Mouse (Mus musculus): Measurements from ENCODE around the gene Slc1a5. TPM values are rescaled to one million over a fixed set of nuclear protein-coding genes. Genes with fewer than 3 reads are reported as not detected.

Gene Slc1a5
- total and polyA plus RNA-seq, 3 experiments: 115 to 245 (median 174) TPM

GRCm38 (mm10) chr7:16745373-16745772, 35.8 kb upstream of the Slc1a5 start:
- Histone ChIP-seq H3K27ac (ENCODE audit: insufficient read depth, low read depth) (no peak overlapping the region), H3K4me3 (replicated peaks in 1 of 3; ENCODE audit: low read depth in 2 of 3, low read length in 2 of 3, poor library complexity in 1 of 3) (no peak overlapping the region), H3K9me3 (replicated peaks; ENCODE audit: low read length) (no peaks in the 10 kb centered on the region), H3K36me3 (replicated peaks in 1 of 2; ENCODE audit: control insufficient read depth in 1 of 2, insufficient read depth in 1 of 2, low read length in 1 of 2) (peaks cover 48 to 93% of the 10 kb centered on the region in 2 experiments), H3K79me2 (replicated peaks; ENCODE audit: control insufficient read depth, extremely low read depth, insufficient read depth, poor library complexity, severe bottlenecking) (peaks cover 4% of the 10 kb centered on the region; the same call in 1 of the 2 replicates), H3K27me3 (replicated peaks) (no peaks in the 10 kb centered on the region), H3K4me1 (ENCODE audit: control insufficient read depth in 1 of 2, insufficient read depth in 2 of 2) (peaks cover 0 to 4% of the 10 kb centered on the region in 2 experiments; a peak in 2 of 4 replicates), H3K9ac (ENCODE audit: insufficient read depth, low read depth) (no peak overlapping the region), H3K4me2 (ENCODE audit: insufficient read depth, low read depth, poor library complexity, severe bottlenecking) (no peak overlapping the region)
- TF ChIP-seq ZC3H11A (IDR thresholded peaks at IDR 0.05; ENCODE audit: low read depth, low read length) (no peak), TBP (conservative IDR thresholded peaks at IDR 0.05; ENCODE audit: low read depth, low read length) (no peak), UBTF (IDR thresholded peaks at IDR 0.05; ENCODE audit: low read depth, low read length) (no peak), MAFK (IDR thresholded peaks at IDR 0.05; ENCODE audit: insufficient replicate concordance, low read length) (no peak), MEF2A (IDR thresholded peaks at IDR 0.05; ENCODE audit: borderline replicate concordance, low read depth, low read length) (no peak), POLR2AphosphoS2 (IDR thresholded peaks at IDR 0.05; ENCODE audit: low read depth, low read length) (no peak), TCF12 (IDR thresholded peaks at IDR 0.05; ENCODE audit: low read depth, low read length) (no peak), JUN (IDR thresholded peaks at IDR 0.05; ENCODE audit: insufficient read depth, low read depth, low read length) (no peak), ZKSCAN1 (IDR thresholded peaks at IDR 0.05; ENCODE audit: borderline replicate concordance, low read depth, low read length) (no peak), CHD2 (IDR thresholded peaks at IDR 0.05; ENCODE audit: low read length) (no peak)
- dilution Hi-C loops (cut with MboI; ENCODE audit: extremely low pct_ligation_motif_present, extremely low pct_unique_long_range_greater_than_20kb, low sequenced_read_pairs) (no loop called here), in situ Hi-C loops (cut with MboI; ENCODE audit: low pct_ligation_motif_present, low pct_unique_long_range_greater_than_20kb, low sequenced_read_pairs) (loop anchor here (5.0 kb wide), 1 partner anchor 37 kb away; the partner anchor contains the start of gene Slc1a5)
- no peak for DNase-seq (ENCODE audit: extremely low read depth)

GRCm38 (mm10) chr7:16746093-16746492, 35.0 kb upstream of the Slc1a5 start:
- no peaks in the 10 kb centered on the region for H3K9me3 ChIP-seq (replicated peaks; ENCODE audit: low read length)
- H3K27me3 ChIP-seq (replicated peaks): no peaks in the 10 kb centered on the region
- H3K36me3 ChIP-seq (replicated peaks in 1 of 2; ENCODE audit: control insufficient read depth in 1 of 2, insufficient read depth in 1 of 2, low read length in 1 of 2): peaks cover 48 to 89% of the 10 kb centered on the region in 2 experiments
- H3K4me2 ChIP-seq (ENCODE audit: insufficient read depth, low read depth, poor library complexity, severe bottlenecking): no peak overlapping the region
- TF ChIP-seq RAD21 (IDR thresholded peaks at IDR 0.05; ENCODE audit: low read depth, low read length): peak; percentile 87
- no peak for TF ChIP-seq ELF1 (IDR thresholded peaks at IDR 0.05; ENCODE audit: low read depth, low read length)
- TF ChIP-seq PAX5 (IDR thresholded peaks at IDR 0.05; ENCODE audit: low read length): no peak
- no peak for TF ChIP-seq USF2 (conservative IDR thresholded peaks at IDR 0.05; ENCODE audit: low read depth, low read length)
- peak; percentile 87 to 89 for TF ChIP-seq CTCF (conservative IDR thresholded peaks at IDR 0.05 in 1 of 2, IDR thresholded peaks at IDR 0.05 in 1 of 2; ENCODE audit: low read depth in 2 of 2, low read length in 2 of 2)
- peak; percentile 79 for TF ChIP-seq SMC3 (IDR thresholded peaks at IDR 0.05; ENCODE audit: low read depth, low read length)
- no peak for TF ChIP-seq TCF12 (IDR thresholded peaks at IDR 0.05; ENCODE audit: low read depth, low read length)
- TF ChIP-seq E2F4 (IDR thresholded peaks at IDR 0.05; ENCODE audit: insufficient replicate concordance, low read depth, low read length): no peak
- TF ChIP-seq NELFE (IDR thresholded peaks at IDR 0.05; ENCODE audit: low read depth, low read length): no peak
- TF ChIP-seq ZNF384 (IDR thresholded peaks at IDR 0.05; ENCODE audit: low read depth, low read length): peak; percentile 86
- no peak for TF ChIP-seq POLR2AphosphoS2 (IDR thresholded peaks at IDR 0.05; ENCODE audit: low read depth, low read length)
- no peak for TF ChIP-seq MXI1 (IDR thresholded peaks at IDR 0.05; ENCODE audit: low read depth, low read length)
- no peaks in the 10 kb centered on the region; the same call in 1 of the 2 replicates for H3K79me2 ChIP-seq (replicated peaks; ENCODE audit: control insufficient read depth, extremely low read depth, insufficient read depth, poor library complexity, severe bottlenecking)
- H3K4me1 ChIP-seq (ENCODE audit: control insufficient read depth in 1 of 2, insufficient read depth in 2 of 2): no peaks in the 10 kb centered on the region
- dilution Hi-C loops (cut with MboI; ENCODE audit: extremely low pct_ligation_motif_present, extremely low pct_unique_long_range_greater_than_20kb, low sequenced_read_pairs) (no loop called here), in situ Hi-C loops (cut with MboI; ENCODE audit: low pct_ligation_motif_present, low pct_unique_long_range_greater_than_20kb, low sequenced_read_pairs) (loop anchor here (5.0 kb wide), 1 partner anchor 36 kb away; the partner anchor contains the start of gene Slc1a5)
- H3K4me3 ChIP-seq (replicated peaks in 1 of 3; ENCODE audit: low read depth in 2 of 3, low read length in 2 of 3, poor library complexity in 1 of 3): no peak overlapping the region
- no peak overlapping the region for H3K9ac ChIP-seq (ENCODE audit: insufficient read depth, low read depth)
- peak; percentile 69 for DNase-seq (ENCODE audit: extremely low read depth)
- H3K27ac ChIP-seq (ENCODE audit: insufficient read depth, low read depth): no peak overlapping the region
